Mouse (Mus musculus): ENCODE results near the gene Ifrd2.
A peak's percentile ranks its signal among the peaks of the same experiment; 100 is the strongest.

The Ifrd2 gene

GRCm38 (mm10) chr9:107586974-107587832, at the start of gene Ifrd2:
TSS of gene Ifrd2 (plus strand) at chr9:107587642.
- peak; percentile 99 for DNase-seq (ENCODE audit: low read depth, low spot score)

DNA sequence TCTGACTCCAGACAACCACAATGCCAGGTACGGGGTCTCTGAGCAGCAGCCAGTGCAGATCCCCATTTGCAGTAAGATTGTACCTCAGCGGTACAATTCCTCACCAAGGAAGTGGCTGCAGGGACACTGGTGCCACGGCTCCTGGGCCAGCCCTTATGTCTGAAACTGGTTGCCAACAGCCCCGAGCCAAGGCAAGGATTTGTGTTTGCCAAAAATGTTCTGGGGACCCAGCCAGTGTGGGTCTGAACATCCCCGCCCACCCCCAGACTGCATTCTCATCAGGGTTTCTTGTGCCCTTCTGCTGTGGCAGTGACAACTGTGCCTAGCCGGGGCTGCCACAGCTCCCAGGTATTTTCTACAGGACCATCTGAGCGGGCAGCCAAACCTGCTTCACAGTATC, 49.2 kb upstream of the Ifrd2 start:
- no peak for DNase-seq (ENCODE audit: low read depth, low spot score)

DNA sequence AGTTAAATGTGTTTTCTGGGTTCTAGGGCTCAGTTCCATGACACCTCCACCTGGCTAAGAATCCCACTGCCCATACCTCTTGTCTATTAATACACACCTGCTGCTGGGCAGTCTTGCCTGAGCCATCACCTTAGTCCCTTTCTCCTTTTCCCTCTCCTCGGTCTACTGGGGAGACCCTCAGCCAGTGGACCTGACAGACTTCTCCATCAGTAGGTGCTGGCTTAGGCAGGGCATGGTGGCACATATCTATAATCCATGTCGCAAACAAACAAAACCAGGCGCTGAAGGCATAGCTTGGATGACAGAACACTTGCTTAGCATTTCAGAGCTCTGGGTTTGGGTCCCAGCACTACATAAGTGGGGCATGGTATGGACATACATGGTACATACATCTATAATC, 48.7 kb upstream of the Ifrd2 start:
- no peak for DNase-seq (ENCODE audit: low read depth, low spot score)

- DNase-seq (ENCODE audit: low read depth, low spot score), result no peak
These were observed 47.5 kb upstream of the Ifrd2 start for GRCm38 (mm10) chr9:107539940-107540339.

DNA sequence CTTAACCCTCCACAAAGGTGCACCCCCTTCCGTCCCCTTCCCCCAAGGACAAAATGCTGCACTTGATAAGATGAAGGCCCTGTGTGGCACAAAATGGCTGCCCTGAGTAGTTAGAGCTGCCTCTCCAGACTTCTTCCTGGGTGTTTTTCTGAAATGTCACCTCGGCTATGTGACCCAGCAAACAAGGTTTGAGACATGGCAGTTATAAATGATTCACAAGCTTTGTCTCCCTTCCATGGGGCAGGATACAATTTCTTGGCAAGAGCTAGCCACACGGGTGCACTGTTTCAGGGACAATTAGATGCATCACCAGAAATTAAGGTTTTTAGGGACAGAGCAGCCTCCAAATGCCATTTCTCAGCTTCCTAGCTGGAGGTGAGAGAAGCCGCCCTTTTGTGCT, 47.0 kb upstream of the Ifrd2 start:
- no peak for DNase-seq (ENCODE audit: low read depth, low spot score)

GRCm38 (mm10) chr9:107541005-107541404, 46.4 kb upstream of the Ifrd2 start:
- no peak for DNase-seq (ENCODE audit: low read depth, low spot score)

DNA sequence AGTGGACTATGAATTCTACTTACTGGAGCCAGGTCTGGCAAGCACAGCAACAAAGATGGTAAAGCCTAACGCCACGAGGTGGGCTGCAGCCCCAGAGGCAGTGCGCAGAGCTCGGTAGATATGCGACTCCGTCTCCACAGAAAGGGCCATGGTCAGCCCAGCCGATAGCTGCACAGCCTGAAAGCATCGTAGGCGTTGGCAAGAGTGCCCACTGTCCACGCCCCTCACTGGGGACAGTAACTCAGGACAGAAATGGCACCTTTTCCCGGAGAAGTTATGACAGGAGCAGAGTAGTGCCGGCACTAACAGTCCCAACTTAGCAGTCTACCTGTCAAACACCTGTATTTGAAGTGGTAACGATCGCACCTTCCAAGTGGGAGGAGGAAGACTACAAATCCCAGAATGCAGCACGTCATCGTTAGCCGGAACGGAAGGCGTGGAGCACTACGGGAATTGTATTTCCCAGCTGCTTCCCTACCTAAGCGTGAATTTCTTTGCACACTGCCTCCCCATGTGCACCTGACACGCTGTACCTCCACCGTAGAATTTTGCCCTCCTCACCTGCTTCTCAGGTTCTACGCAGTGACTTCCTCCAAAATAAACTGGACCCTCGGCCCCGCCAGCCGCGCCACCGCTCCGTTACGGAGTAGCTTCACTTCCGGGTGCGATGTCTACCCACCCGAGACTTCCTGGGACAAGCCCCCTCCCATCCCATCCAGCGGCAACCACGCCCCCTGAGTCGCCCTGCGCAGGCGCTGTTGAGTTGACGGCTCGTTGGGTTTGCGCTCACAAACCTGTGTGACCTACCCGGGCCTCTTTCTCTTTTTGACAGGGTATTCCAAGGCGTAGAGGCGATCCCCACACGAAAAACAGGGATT, 45.7 kb upstream of the Ifrd2 start, which contains the start of the genes Cyb561d2 and Nprl2:
Cyb561d2 (minus strand) TSS at position 720 of the 878 bp plus-strand sequence.
Nprl2 (plus strand) TSS at position 753 of the 878 bp plus-strand sequence.
- DNase-seq (ENCODE audit: low read depth, low spot score), result peak; percentile 98

GRCm38 (mm10) chr9:107542352-107542686, 45.1 kb upstream of the Ifrd2 start:
- no peak for DNase-seq (ENCODE audit: low read depth, low spot score)

DNA sequence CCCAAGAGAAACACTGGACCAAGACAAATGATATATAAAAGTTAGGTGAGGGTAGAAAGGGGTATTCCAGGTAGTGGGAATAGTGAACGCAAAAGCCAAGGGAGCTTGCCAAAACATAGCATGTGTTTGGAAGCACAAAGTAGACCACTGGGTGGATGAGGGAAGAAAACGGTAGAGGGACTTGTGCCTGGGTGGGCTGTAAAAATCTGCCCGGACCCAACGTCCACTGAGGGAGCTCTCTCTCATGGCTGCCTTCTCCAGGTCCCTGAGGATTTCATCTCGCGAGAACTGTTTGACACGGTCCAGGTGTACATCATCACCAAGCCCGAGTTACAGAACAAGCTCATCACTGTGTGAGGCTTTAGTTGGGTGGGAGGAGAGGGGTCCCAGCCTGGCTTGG, 44.7 kb upstream of the Ifrd2 start:
- peak; percentile 54 for DNase-seq (ENCODE audit: low read depth, low spot score)

DNA sequence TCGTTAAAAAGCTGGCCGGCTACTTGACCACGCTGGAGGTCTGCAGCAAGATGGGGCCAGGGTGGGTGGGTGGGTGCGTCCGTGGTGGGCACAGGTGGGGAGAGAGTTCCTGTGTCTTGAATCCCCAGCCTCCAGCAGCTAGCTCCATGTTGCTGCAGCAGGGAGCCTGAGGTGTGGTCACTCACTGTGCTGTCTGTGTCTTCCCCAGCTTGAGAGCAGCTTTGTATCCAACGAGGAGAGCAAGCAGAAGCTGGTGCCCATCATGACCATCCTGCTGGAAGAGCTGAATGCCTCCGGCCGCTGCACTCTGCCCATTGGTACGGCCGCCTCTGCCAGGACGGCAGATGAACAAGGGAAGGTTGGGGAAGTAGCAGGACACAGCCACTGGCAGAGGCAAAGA, 44.1 kb upstream of the Ifrd2 start:
- no peak for DNase-seq (ENCODE audit: low read depth, low spot score)

GRCm38 (mm10) chr9:107544196-107544700, 43.2 kb upstream of the Ifrd2 start:
- no peak for DNase-seq (ENCODE audit: low read depth, low spot score)

DNA sequence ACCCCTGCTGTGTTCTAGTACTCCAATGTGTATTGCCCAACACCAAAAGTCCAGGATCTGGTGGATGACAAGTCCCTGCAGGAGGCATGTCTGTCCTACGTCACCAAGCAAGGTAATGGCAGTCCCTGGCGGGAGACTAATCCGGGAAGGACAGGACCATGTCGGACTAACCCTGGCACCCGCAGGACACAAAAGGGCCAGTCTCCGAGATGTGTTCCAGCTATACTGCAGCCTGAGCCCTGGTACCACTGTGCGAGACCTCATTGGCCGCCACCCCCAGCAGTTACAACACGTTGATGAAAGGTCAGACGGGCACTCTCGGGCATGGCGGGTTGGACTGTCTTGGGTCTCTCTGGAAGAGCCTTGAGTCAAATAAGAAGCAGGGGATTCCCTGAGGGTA, 42.7 kb upstream of the Ifrd2 start:
- no peak for DNase-seq (ENCODE audit: low read depth, low spot score)

DNA sequence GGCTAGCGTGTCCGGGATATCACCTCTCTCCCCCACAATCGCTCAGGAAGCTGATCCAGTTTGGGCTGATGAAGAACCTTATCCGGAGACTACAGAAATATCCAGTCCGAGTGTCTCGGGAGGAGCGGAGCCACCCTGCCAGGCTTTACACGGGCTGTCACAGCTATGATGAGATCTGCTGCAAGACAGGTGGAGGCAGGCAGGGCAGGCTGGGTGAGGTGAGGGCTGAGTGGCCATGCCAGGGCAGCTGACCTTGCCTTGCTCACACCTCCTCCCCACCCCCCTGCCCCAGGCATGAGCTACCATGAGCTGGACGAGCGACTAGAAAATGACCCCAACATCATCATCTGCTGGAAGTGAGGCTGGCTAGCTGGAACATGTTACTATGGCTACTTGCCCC, 42.2 kb upstream of the Ifrd2 start:
- no peak for DNase-seq (ENCODE audit: low read depth, low spot score)

DNA sequence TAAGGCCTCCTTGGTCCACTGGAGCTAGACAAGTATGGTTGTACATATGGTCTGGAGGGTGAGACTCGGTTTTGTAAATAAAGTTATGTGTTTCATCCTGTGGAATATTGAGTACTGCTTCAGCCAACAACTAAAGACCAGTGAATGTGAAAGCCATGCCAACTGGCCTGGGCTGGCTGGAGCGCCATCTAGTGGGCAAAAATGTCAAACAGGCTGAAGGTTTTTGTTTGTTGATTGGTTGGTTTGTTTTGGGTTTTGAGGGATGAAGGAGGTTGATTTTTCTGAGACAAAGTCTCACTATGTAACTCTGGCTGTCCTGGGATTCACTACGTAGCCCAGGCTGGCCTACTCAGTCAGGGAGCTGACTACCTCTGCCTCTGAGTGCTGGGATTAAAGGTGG, 41.8 kb upstream of the Ifrd2 start:
- DNase-seq (ENCODE audit: low read depth, low spot score), result peak; percentile 83

DNA sequence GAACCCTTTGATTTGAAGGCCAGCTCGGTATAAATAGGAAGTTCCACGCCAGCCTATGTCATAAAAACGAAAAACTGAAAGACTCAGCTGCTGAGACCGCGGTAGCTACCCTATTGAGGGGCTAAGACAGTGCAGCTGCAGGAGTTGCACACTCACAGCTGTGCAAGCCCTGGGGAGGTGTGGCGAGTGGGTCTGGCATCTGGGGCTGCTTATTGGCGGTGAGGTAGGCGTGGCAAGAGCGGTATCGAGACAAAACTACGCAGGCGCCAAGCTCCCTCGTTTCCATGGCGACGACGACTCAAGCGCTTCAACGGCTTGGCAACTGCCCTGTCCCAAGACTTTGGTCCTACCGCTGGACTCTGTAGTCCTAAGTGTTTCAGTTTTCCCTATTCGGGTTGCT, 40.4 kb upstream of the Ifrd2 start, which contains the start of gene Zmynd10:
Zmynd10 (plus strand) TSS at position 273 of the 400 bp plus-strand sequence.
- peak; percentile 90 for DNase-seq (ENCODE audit: low read depth, low spot score)

DNA sequence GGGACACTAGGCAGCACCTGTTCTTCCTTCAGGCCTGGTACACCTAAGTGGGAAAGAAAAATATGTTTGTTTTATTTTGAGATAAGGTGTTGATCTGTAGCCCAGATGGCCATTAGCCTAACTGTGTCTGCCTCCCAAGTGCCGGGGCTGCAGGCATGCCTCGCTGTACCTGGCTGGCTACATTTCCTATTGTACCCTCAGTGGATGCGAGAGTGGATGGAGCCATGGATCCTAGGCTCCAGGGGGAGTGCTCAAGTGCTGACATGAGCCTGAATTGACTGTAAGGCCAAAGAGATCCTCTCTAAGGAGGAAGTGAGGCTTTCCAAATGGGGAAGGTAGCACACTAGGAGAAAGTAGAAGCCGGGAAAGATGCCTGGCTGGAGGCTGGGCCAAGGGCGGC, 39.5 kb upstream of the Ifrd2 start:
- DNase-seq (ENCODE audit: low read depth, low spot score), result no peak

DNA sequence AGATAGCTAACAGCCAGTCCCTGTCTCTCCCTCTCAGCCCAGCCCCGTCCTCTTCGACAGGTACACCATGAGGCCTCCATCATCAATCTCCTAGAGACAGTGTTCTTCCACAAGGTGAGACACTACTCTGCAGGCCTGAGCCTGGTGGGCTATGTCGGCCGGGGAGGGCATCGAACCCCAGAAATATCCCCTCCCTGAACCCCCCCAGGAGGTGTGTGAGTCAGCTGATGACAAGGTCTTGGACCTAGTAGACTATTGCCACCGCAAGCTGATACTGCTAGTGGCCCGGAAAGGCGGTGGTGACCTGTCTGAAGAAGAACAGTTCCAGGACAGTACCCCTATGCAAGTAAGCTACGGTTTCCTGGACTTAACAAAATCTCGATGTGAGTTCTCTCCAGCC, 38.6 kb upstream of the Ifrd2 start:
- no peak for DNase-seq (ENCODE audit: low read depth, low spot score)

GRCm38 (mm10) chr9:107549297-107550074, 38.0 kb upstream of the Ifrd2 start:
- DNase-seq (ENCODE audit: low read depth, low spot score), result no peak

DNA sequence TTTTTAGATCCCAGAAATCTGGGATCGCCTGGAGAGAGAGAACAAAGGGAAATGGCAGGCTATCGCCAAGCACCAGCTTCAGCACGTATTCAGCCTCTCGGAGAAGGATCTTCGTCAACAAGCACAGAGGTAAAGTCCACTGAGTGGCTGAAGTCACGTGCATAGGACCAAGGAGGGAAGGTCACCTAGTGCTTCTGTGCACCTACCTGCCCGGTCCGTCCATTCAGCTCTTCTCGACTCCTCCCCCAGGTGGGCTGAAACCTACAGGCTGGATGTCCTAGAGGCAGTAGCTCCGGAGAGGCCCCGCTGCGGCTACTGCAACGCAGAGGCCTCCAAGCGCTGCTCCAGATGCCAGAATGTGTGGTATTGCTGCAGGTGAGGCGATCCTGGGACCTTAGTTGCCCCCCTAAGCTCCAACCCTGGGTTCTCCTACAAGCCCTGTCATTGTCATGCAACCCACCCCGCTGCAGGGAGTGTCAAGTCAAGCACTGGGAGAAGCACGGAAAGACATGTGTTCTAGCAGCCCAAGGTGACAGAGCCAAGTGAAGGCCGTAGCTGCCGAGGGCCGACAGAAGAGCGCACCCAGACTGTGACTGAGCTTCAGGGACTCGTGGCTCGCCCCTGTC, 36.8 kb upstream of the Ifrd2 start:
- peak; percentile 60 for DNase-seq (ENCODE audit: low read depth, low spot score)

GRCm38 (mm10) chr9:107551117-107551889, 36.1 kb upstream of the Ifrd2 start, which contains the start of gene Rassf1:
TSS of gene Rassf1 (plus strand) at chr9:107551555.
- peak; percentile 63 for DNase-seq (ENCODE audit: low read depth, low spot score)

All from ZHBTc4 (cell line).